13 mouse cellular contexts compared by ENCODE assay signal in genomic region chr8:116904736-116905135, GRCm38 (mm10).
"Had no signal": no experiment of that assay in that cellular context is flagged by ENCODE, and none has a peak within 500 bp of the region (broad histone marks: within the 10 kb centered on the region; RNA-seq: fewer than 3 reads in every experiment).

No protein-coding gene starts in this region.

- H3K4me1 ChIP-seq: limb, embryonic 15.5 days; midbrain, embryonic 12.5 days had no signal

- H3K27me3 ChIP-seq: limb, embryonic 15.5 days; liver, embryonic 12.5 days; midbrain, embryonic 12.5 days had no signal

- DNase-seq: kidney, adult 9 months; kidney, postnatal 36 days; layer of hippocampus, adult 9-11 months; layer of hippocampus, postnatal 36 days; lung, embryonic 14.5 days; lung, postnatal 10 days; lung, postnatal 4 days; right cerebral cortex, postnatal 25 days; spleen, adult 18-20 months had no signal

- H3K4me3 ChIP-seq: limb, embryonic 15.5 days; liver, embryonic 12.5 days; midbrain, embryonic 12.5 days had no signal

- H3K27ac ChIP-seq: kidney, postnatal 0 days; limb, embryonic 15.5 days; liver, embryonic 12.5 days; midbrain, embryonic 12.5 days had no signal
